Mouse (Mus musculus): ENCODE measurements around the gene Lta.

Lta gene

GRCm38 (mm10) chr17:35209785-35210535 is 4.8 kb upstream of the Lta start:
- no peak for DNase-seq (ENCODE audit: low spot score)

GRCm38 (mm10) chr17:35205380-35205769 is 224 bp upstream of the Lta start:
- DNase-seq (ENCODE audit: low spot score): no peak

- DNase-seq (ENCODE audit: low spot score): no peak
Observed at GRCm38 (mm10) chr17:35202442-35202841, 2.7 kb downstream of the Lta start.

GRCm38 (mm10) chr17:35201787-35202186 is 3.4 kb downstream of the Lta start, which contains the start of gene Tnf:
Gene Tnf (minus strand): TSS chr17:35202007.
- DNase-seq (ENCODE audit: low spot score): no peak

GRCm38 (mm10) chr17:35201128-35201527 is 4.0 kb downstream of the Lta start:
- DNase-seq (ENCODE audit: low spot score): no peak

GRCm38 (mm10) chr17:35200398-35200797 is 4.8 kb downstream of the Lta start:
- DNase-seq (ENCODE audit: low spot score): no peak

GRCm38 (mm10) chr17:35198946-35199345 is 6.2 kb downstream of the Lta start:
- DNase-seq (ENCODE audit: low spot score): no peak

- no peak for DNase-seq (ENCODE audit: low spot score)
Observed at GRCm38 (mm10) chr17:35198029-35198428, 7.1 kb downstream of the Lta start.

- no peak for DNase-seq (ENCODE audit: low spot score)
Observed at GRCm38 (mm10) chr17:35197126-35197525, 8.0 kb downstream of the Lta start.

- DNase-seq (ENCODE audit: low spot score): no peak
Observed at GRCm38 (mm10) chr17:35196321-35196641, 8.9 kb downstream of the Lta start.

- DNase-seq (ENCODE audit: low spot score): peak; percentile 57
Observed at GRCm38 (mm10) chr17:35195631-35196320, 9.4 kb downstream of the Lta start.

- DNase-seq (ENCODE audit: low spot score): no peak
Observed at GRCm38 (mm10) chr17:35194844-35195630, 10.1 kb downstream of the Lta start.

- DNase-seq (ENCODE audit: low spot score): no peak
Observed at GRCm38 (mm10) chr17:35193881-35194843, 11.0 kb downstream of the Lta start, which contains the start of gene Ltb. Gene Ltb (plus strand): TSS chr17:35194439.

GRCm38 (mm10) chr17:35192924-35193323 is 12.2 kb downstream of the Lta start:
- no peak for DNase-seq (ENCODE audit: low spot score)

- DNase-seq (ENCODE audit: low spot score): no peak
Observed at GRCm38 (mm10) chr17:35191723-35192122, 13.4 kb downstream of the Lta start.

- DNase-seq (ENCODE audit: low spot score): no peak
Observed at GRCm38 (mm10) chr17:35190096-35190495, 15.1 kb downstream of the Lta start.

GRCm38 (mm10) chr17:35189186-35189585 is 16.0 kb downstream of the Lta start:
- no peak for DNase-seq (ENCODE audit: low spot score)

- no peak for DNase-seq (ENCODE audit: low spot score)
Observed at GRCm38 (mm10) chr17:35187959-35188610, 17.1 kb downstream of the Lta start, which contains the start of gene Lst1. Gene Lst1 (minus strand): TSS chr17:35188439.

- no peak for DNase-seq (ENCODE audit: low spot score)
Observed at GRCm38 (mm10) chr17:35187345-35187744, 17.8 kb downstream of the Lta start.

GRCm38 (mm10) chr17:35186681-35187080 is 18.5 kb downstream of the Lta start:
- no peak for DNase-seq (ENCODE audit: low spot score)

Data from ovary, adult 18-20 months (tissue).